Mouse (Mus musculus): Measurements from ENCODE around the gene Wbp1l. TPM values are rescaled to one million over a fixed set of nuclear protein-coding genes. Genes with fewer than 3 reads are reported as not detected.
A peak's percentile ranks its signal among the peaks of the same experiment; 100 is the strongest.

Gene Wbp1l
- total RNA-seq, 2 experiments from 2014 or later, result 180 to 182 TPM

- DNase-seq (ENCODE audit: low spot score in 2 of 2), result no peak
These were observed 57.4 kb downstream of the Wbp1l start for GRCm38 (mm10) chr19:46656151-46656840.

GRCm38 (mm10) chr19:46657339-46658020 lies 58.6 kb downstream of the Wbp1l start:
- no peak for DNase-seq (ENCODE audit: low spot score in 2 of 2)

GRCm38 (mm10) chr19:46658348-46658747 lies 59.5 kb downstream of the Wbp1l start:
- DNase-seq (ENCODE audit: low spot score in 2 of 2), result no peak

GRCm38 (mm10) chr19:46658851-46659250 lies 60.0 kb downstream of the Wbp1l start:
- DNase-seq (ENCODE audit: low spot score in 2 of 2), result no peak

- DNase-seq (ENCODE audit: low spot score in 2 of 2), result no peak
These were observed 62.6 kb downstream of the Wbp1l start for GRCm38 (mm10) chr19:46661511-46661910.

- DNase-seq (ENCODE audit: low spot score in 2 of 2), result no peak
These were observed 63.3 kb downstream of the Wbp1l start for GRCm38 (mm10) chr19:46662214-46662613.

GRCm38 (mm10) chr19:46662784-46663183 lies 63.9 kb downstream of the Wbp1l start:
- DNase-seq (ENCODE audit: low spot score in 2 of 2), result no peak

- no peak for DNase-seq (ENCODE audit: low spot score in 2 of 2)
These were observed 66.6 kb downstream of the Wbp1l start for GRCm38 (mm10) chr19:46665474-46665873.

- DNase-seq (ENCODE audit: low spot score in 2 of 2), result no peak
These were observed 68.4 kb downstream of the Wbp1l start for GRCm38 (mm10) chr19:46667300-46667699.

- no peak for DNase-seq (ENCODE audit: low spot score in 2 of 2)
These were observed 69.4 kb downstream of the Wbp1l start for GRCm38 (mm10) chr19:46668263-46668662.

GRCm38 (mm10) chr19:46669802-46670201 lies 70.9 kb downstream of the Wbp1l start:
- no peak for DNase-seq (ENCODE audit: low spot score in 2 of 2)

- DNase-seq (ENCODE audit: low spot score in 2 of 2), result no peak
These were observed 71.8 kb downstream of the Wbp1l start for GRCm38 (mm10) chr19:46670691-46671090.

- no peak for DNase-seq (ENCODE audit: low spot score in 2 of 2)
These were observed 74.0 kb downstream of the Wbp1l start, which contains the start of gene Cyp17a1 for GRCm38 (mm10) chr19:46672766-46673418. Gene Cyp17a1, minus strand, starts transcription at chr19:46673172.

GRCm38 (mm10) chr19:46675641-46676040 lies 76.8 kb downstream of the Wbp1l start:
- no peak for DNase-seq (ENCODE audit: low spot score in 2 of 2)

- no peak for DNase-seq (ENCODE audit: low spot score in 2 of 2)
These were observed 81.0 kb downstream of the Wbp1l start for GRCm38 (mm10) chr19:46679720-46680383.

GRCm38 (mm10) chr19:46689460-46690372 lies 90.8 kb downstream of the Wbp1l start, which contains the start of gene Borcs7:
Gene Borcs7, plus strand, starts transcription at chr19:46689906.
- DNase-seq (ENCODE audit: low spot score in 2 of 2), result peak; percentile 71 to 77

- no peak for DNase-seq (ENCODE audit: low spot score in 2 of 2)
These were observed 91.5 kb downstream of the Wbp1l start for GRCm38 (mm10) chr19:46690387-46690786.

- no peak for DNase-seq (ENCODE audit: low spot score in 2 of 2)
These were observed 92.2 kb downstream of the Wbp1l start for GRCm38 (mm10) chr19:46691078-46691477.

- DNase-seq (ENCODE audit: low spot score in 2 of 2), result no peak
These were observed 94.3 kb downstream of the Wbp1l start for GRCm38 (mm10) chr19:46693146-46693545.

GRCm38 (mm10) chr19:46696482-46696881 lies 97.6 kb downstream of the Wbp1l start:
- DNase-seq (ENCODE audit: low spot score in 2 of 2), result no peak

Measured in adrenal gland, postnatal 4 days (tissue).